Mouse (Mus musculus): Measurements from ENCODE around the gene Tsga13.

The Tsga13 gene

DNA sequence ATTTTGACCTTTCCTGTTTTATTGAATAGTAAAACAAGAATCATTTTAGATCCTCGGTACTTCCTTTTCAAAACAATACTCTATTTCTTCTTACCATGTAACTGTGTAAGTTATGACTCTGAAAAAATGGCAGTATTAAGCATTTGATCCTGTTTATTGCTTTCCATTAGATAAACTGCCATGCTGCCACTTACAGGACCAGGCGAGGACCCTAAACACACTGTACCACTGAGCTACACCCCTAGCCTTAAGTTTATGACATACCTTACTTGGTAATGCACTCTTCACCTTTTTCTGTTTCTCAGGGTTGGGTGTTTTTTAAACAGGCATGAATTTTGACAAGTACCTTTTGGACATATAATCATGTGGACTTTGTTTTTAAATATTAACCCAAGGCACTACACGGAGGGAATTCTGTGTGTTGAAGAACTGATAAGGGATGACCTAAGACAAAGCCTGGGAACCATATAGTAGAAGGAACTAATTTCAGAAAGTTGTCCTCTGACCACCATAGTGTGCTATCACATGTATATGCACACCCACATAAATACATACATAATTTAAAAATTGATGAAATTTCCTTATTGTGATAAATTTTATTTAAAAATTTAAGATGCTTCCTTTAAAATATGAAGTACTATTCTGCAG lies 50.2 kb downstream of the Tsga13 start:
- no peak for DNase-seq (ENCODE audit: low spot score in 2 of 2)

DNA sequence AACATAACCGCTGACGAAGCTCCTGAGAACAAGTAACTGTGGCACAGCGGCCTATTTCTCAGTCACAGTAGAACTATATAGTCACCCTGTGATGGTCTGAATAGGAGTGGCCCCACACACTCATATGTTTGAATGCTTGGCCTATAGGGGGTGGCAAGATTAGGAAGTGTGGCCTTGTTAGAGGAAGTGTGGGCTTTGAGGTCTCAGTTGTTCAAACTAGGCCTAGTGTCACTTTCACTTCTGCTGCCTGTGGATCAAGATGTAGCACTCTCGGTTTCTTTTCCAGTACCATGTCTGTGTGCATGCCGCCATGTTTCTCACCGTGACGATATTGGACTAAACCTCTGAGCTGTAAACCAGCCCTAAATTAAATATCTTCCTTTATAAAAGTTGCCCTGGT lies 59.4 kb downstream of the Tsga13 start:
- no peak for DNase-seq (ENCODE audit: low spot score in 2 of 2)

DNA sequence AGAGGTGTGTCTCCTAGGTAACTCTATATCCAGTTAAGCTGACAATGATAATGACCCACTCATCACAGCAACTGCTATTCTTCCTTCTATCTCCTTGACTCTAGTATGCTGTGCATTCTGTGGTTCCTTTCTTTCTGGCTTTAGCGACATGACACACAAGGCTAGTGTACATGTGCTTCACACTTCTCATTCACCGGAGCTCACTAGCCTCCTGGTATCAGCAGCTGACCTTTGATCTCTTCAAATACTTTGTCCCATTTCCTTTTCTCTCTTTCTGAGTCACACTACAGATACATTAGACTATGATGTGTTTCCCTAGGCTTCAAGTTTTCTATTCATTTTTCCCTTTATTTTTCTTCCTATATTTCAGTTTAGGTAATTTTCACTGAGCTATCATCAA lies 60.2 kb downstream of the Tsga13 start:
- DNase-seq (ENCODE audit: low spot score in 2 of 2) = no peak

DNA sequence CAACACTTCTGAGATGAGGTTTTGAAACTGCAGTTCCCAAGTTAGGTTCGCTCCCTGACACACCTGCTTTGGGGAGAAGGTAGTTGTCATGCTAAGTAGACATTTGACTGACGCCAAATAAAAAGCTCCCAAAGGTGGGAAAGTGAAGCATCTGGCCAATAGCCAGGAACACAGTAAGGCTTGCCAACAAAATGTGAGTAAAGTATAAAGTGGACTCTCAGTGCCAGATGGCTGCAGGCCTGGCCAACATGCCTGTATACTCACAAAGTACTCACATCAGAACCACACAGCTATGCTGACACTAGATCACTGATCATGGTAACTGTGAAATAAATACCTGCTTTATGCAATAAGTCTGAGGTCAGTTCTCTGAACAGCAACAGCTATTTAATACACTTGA lies 65.6 kb downstream of the Tsga13 start:
- no peak for DNase-seq (ENCODE audit: low spot score in 2 of 2)
